Mouse (Mus musculus) heart, postnatal 10 days (tissue): ENCODE results near the gene Dnal4. TPM values are rescaled to one million over a fixed set of nuclear protein-coding genes. Genes with fewer than 3 reads are reported as not detected.
A peak's percentile ranks its signal among the peaks of the same experiment; 100 is the strongest.

Source experiments
- DNase-seq, 2 experiments: peaks; one replicate each; pipeline ENCODE4 v3.0.0; 2021
- intact Hi-C: fragments of 180-260 bp; cut with DNase I; formaldehyde crosslinking; loops from one replicate; pipeline ENCODE4 v1.15.1; 2025
- total RNA-seq, 2 experiments: library from RNA; stranded (reverse); gene quantifications; 2 replicates each; pipeline ENCODE4 v1.2.3; 2021

Dnal4 gene
- total RNA-seq, 2 experiments from 2014 or later, result 20.2 to 22.9 TPM

DNA sequence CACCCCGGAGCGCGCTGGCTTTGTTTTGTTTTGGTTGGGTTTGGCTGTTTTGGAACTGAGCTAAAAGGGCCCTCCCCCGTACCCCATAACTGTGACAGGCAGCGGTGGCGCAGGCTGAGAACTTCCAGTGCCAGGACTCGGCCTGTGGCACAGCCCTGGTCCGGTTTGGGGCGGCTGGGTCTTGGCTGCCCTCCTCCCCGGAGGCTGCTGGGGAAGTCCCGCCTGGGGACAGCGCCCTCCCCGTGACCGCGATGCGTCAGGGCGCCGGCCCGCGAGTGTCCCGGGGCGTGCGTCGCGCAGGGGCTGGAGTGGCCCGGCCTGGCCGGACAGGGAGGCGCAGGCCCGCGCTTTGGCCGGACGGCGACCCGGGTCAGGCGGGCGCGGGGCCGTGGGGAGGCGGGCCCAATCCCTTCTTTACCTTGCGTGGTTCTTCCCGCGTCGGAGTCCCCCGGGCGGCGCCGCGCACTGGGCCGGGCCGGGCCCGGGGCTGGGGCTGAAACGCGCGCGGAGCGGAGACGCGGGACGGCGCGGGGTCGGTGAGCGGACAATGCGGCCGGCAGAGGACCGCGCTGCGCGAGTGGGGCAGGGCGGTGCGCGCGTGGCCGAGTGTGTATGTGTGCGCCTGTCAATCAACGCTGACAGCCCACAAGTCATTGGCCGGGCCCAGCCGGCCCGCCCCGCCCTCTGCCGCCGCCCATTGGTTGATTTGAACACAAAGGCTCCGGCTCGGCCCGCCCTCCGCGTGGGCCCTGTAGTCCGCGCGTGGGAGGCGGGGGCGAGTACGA is 35.5 kb downstream of the Dnal4 start, which contains the start of gene Sun2:
Gene Sun2, minus strand, starts transcription at position 616 of the 785 bp plus-strand sequence.
- DNase-seq, result peak; percentile 94
- intact Hi-C loops, result no loop called here

DNA sequence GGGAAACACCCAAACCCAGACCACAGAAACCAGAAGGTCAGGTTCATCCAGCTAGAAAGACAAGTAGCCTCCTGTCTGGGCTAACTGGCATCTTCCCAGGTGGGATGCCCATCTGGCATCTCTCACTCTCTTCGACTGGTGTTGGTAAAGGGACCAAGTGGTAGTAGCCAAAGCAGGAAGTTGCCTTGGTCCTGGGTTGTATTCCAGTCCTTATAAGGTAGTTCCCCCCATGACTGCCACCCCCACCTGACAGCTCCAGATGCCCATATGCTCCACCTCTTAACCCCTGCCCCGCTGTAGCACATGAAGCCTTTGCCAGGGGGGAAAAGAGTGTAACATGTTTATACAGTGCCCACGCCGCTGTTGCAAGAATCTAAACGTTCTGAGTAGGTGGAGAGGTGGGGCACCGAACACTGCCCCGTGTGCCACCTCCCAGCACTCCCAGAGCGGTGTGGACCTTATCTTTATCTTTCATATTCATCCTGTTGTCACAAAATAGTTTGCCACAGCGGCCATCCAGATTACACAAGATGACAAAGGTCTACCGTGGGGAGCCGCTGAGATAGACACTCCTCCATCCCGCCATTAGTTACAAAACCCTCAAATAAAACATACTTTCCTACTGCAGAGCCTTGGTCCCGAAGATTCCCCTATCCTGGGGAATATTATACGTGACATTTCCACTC is 36.3 kb downstream of the Dnal4 start:
- peak in 1 of 2 experiments; percentile 63 for DNase-seq
- intact Hi-C loops, result no loop called here

DNA sequence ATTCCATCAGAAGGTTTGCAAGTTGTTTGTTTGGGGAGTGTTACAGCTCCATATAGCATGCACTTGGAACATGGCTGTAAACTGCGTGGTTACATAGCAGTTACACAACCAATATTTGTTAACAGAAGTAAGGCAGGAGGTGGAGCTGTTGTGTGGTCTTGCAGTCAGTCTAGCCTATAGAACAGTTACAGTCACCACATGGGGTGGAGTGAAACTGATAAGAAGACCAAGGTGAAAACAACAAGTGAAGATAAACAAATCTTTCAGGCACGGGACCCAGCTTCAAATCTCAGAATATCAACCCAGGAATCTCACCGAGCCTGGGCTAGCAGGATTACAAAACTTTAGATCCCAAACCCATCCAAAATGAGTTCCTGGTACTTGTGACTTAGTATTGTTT is 36.9 kb downstream of the Dnal4 start:
- intact Hi-C loops, result no loop called here

DNA sequence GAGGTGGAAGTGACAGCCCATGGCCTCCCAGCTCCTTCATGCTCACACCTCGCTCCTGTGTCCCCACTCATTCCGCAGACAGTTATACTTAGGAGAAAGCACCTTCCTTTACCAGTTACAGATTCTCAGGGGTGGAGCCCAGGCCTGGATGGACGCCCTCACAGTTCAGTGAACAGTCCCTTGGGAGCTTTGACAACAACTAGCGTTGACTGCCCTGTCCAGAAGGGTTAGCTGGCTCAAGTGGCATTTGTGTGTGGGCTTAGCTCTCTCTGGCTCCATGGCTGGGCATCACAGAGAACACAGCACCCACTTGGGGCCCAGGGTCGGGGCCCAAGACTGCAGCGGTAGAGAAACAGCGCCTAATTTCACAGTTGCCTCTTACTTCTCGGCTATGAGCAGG is 43.3 kb downstream of the Dnal4 start:
- intact Hi-C loops, result no loop called here
- peak in 1 of 2 experiments; percentile 34 for DNase-seq

More for the DNA sequence above, 36.9 kb downstream of the Dnal4 start:
- DNase-seq, result no peak

DNA sequence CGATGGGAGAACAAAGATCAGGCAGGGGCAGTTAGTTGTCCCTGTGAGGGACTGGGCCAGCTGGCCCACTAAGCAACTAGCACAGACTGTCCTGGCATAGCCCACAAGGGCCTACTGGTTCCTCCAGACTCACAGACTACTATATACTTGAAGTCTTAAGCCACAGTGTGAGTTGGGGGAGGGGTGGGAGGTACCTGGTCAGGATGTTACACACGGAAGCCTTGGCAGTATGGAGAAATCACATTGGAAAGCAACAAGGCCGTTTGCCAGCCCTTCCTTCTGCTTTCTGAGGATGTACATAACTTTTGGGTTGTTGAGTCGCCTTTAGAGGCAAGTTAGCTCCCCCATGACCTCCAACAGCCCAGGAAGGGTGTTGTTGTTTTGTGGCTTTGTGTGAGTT is 44.0 kb downstream of the Dnal4 start:
- intact Hi-C loops, result no loop called here
- DNase-seq, result no peak

DNA sequence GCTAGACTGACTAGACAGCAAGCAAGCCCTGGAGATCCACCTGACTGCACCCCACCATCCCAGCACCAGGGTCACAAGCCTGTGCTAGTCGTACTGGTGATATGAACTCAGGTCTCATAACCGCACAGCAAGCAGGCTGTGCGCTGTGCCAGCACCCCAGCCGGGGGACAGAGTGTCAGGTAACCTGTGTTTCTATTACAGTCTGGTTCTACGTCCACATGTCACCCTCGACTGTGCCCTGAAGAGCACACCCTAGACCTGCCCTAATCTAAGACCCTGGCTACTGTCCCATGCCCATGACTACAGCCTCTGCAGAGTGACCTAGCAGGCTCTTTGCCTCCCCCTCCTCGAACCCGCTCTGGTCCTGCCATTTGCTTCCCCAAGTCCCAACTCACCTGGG is 44.5 kb downstream of the Dnal4 start:
- intact Hi-C loops, result no loop called here
- no peak for DNase-seq

DNA sequence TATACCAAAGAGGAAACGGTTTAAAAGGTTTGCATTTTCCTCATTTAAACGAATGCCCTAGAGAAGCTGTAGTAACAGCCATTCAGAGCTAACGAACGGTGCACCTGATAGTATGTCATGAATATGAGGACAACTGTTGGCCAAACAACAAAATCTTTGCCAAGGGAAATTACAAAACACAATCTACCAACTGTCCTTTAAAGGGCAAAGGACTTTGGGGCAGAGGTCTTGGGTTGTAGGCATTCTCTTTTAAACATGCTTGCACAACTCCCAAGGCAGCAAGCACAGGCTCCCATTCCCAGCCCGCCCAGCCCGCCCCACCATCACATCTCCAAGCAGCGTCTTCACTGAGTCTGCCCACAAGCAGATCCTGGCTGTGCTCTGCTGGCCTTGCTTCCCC is 46.1 kb downstream of the Dnal4 start:
- intact Hi-C loops, result no loop called here
- no peak for DNase-seq

DNA sequence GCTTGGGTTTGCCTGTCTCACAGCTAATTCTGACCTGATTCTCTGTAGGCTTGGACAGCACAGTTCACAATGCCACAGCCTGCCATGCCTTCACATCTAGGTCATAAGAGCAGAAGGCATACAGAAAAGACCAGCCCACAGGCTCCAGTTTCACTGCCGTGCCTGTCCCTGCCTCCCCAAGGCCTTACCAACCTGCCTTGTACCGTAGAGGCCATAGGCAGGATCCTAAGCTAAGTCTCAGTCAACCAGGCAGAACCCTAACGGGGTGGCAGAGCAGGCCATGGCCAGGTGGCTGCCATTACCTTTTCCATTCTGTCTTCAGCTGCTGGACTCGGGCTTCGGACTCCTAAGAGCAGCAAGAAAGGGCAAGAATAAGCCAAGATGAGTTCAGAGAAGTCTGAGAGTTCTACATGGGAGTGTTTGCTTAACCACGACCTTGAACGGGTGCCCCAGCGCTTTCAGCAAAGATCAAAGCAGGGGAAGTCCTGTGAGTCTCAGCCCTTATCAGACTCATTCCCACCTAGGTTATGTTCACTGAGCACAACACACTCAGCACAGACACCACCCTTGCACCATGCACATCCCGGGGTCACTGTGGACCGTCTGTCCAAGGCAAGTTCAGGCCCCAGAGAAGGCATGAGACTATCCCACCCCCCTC is 48.8 kb downstream of the Dnal4 start:
- intact Hi-C loops, result no loop called here

DNA sequence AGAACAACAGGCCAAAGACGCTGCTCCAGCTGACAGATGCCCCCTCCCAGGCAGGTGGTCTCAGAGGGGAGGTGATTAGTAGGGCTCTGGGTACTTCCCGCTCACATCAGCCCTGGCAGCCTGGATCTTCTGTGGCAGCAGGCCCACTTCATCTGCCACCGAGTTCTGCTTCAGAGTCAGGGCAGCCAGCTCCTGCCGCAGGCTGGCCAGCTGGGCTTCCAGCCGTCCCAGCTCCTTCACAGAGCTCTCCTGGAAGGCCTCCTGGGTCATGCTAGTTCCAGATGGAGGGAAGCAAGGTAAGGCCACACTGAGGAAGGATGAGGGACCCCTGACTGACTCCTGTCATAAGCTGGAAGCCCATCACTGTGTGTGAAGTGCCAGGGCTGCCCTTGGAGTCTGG is 49.3 kb downstream of the Dnal4 start:
- intact Hi-C loops, result no loop called here
- DNase-seq, result no peak

More for the DNA sequence above, 48.8 kb downstream of the Dnal4 start:
- DNase-seq, result no peak

DNA sequence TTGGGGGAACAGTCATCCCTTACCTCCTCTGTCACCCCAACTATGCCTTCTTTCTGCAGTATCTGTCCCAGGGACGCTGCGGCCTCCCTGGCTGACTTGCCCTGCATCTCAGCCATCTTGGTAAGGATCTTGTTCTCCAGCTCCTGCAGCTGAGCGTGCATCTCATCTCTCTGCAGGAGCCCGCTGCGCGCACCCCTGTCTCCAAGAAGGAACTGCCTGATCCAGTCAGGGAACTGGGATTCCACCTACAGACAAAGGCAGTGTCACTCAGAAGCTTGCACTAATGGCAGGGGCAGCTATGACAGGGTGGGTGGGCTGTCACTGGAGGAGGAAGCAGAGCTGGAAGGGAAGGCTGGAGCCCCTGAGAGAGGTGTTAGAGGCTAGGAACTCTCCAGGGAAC is 49.8 kb downstream of the Dnal4 start:
- DNase-seq, result no peak
- intact Hi-C loops, result no loop called here

DNA sequence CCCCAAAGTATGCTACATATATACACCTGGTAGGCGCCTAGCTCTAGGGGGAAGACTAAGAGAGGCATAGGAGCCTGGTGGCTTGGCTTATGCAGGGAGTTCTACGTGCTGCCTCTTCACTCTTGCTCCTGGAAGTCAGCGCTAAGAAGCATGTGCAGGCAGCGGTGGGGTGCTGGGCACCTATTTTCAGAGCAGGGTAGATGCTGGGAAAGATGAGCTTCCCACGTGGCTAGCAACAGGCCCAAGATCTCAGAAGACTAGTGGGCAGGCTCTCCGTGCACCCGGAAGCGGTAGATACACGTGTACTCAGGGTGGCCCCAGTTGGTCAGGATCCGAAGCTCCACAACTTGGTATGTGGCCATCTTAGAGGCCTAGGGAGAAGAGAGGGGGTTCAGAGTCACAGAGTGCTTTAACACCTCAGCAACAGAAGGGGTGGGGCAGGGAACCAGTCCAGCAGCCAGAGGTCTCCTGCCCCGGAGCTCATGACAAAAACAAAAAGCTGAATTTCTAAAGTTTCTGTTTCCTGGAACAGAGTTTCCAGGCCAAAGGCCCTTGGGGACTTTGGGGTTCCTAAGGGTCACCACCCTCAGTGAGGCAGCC is 52.4 kb downstream of the Dnal4 start:
- DNase-seq, result no peak
- intact Hi-C loops, result no loop called here

DNA sequence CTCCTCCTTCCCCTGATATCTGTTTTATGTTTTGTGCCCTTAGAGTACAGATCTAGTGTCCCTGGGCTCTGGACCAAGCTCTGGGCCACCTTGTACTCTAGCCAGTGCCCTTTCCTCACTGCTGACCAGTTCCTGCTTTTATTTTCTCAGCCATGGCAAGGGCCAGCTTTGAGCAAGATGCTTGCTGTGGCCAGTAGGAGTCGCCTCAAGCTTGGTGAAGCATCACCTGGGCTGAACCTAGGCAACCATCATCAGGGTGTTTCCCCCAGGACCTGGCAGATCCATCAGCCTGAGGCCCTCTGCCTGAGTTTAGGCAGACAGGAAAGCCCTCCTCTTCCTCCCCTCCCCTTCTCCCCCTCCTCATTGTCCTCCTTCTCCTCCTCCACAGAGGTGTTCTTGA is 54.2 kb downstream of the Dnal4 start:
- intact Hi-C loops, result no loop called here

DNA sequence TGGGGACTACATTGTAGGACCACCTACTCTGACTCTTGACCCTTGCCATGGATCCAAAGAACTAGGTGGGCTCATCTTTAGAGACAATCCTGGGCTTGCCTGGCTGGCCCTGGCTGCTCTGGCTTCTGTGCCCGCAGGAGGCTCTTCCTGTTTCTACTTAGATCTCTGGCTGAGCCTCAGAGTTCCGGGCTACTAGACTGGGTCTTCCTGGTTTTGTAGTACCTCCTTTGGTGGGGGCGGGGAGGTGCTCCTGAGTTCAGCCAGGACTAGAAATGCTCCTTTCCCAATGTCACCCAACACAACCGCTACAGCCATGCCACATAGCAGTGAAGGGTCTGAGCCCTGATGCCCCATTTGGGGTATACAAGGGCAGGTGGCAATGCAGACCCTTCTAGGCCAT is 56.9 kb downstream of the Dnal4 start:
- intact Hi-C loops, result no loop called here
- no peak for DNase-seq

More for the DNA sequence above, 54.2 kb downstream of the Dnal4 start:
- peak; percentile 66 to 75 for DNase-seq

DNA sequence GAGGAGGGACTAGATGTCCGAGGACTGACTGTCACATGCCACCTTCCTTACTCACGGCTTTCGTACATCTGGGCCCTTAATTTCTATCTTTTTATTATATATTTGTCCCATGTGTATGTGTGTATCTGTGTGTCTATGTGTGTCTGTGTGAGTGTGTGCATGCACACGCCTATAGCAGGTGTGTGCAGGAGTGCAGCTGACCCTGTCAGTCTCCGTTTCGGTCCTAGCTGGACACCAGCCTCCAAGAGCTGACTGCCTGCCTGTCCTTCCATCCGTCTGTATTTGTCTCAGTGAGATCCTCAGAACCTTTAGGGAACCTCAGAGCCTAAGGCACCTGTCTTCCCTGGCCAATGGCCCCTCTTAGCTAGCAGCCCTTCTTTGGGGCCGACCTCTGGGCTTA is 57.4 kb downstream of the Dnal4 start:
- no peak for DNase-seq
- intact Hi-C loops, result no loop called here

DNA sequence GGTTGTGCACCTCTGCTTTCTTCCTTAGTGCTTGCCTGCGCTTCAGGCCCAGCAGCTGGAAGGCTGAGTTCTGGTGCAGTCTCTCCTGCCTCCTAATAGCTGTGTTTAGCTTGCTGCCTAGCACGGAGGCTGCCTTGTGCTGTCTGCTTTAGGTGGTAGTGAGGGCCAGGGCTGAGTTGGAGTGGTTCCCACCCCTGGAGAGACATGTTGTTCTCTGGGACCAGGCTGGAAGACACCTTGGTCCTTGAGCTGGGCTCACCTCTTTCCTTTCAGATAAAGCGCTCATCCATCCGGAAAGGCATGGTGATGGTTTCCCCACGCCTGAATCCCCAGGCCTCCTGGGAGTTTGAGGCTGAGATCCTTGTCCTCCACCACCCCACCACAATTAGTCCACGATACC is 60.9 kb downstream of the Dnal4 start:
- no peak for DNase-seq
- intact Hi-C loops, result no loop called here

DNA sequence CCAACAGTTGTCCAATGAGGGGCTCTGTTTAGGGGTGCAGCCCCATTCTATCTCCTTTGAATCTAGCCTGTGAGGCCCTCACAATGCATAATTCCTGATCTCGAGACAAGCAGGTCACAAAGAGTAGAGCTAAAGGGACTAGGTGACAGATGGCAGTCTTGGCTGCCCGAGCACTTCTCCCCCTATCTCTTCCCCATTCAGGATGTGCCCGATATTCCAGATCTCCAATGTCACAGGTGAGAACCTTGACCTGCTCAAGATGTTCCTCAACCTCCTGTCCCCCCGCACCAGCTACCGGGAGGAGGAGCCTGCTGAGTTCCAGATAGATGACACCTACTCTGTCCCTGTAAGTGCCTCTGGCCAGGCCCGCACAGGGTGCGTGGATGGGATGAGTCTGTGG is 62.0 kb downstream of the Dnal4 start:
- DNase-seq, result no peak
- intact Hi-C loops, result no loop called here

Other genes starting within 250 kb of the Dnal4 start
- 100 to 1,000 TPM; 186 to 188 TPM for gene Ddx17, start 231.1 kb downstream of the Dnal4 start, total RNA-seq
- gene Dmc1, start 172.7 kb downstream of the Dnal4 start, total RNA-seq, result 1 to 10 TPM in 1 of 2 experiments, under 1 TPM in 1; 0.69 to 1.2 TPM
- gene Fam227a, start 118.9 kb downstream of the Dnal4 start, total RNA-seq, result 1 to 10 TPM in 1 of 2 experiments, under 1 TPM in 1; 0.97 to 1.3 TPM
- 10 to 100 TPM; 28.2 to 29.3 TPM for gene Cby1, start 118.7 kb downstream of the Dnal4 start, total RNA-seq
- 100 to 1,000 TPM; 146 to 154 TPM for gene Tomm22, start 107.0 kb downstream of the Dnal4 start, total RNA-seq
- 10 to 100 TPM; 29.3 to 30.1 TPM for gene Josd1, start 89.9 kb downstream of the Dnal4 start, total RNA-seq
- gene Gtpbp1, start 87.0 kb downstream of the Dnal4 start, total RNA-seq, result 10 to 100 TPM; 36.1 to 37.8 TPM
- gene Sun2, start 35.3 kb downstream of the Dnal4 start, total RNA-seq, result 10 to 100 TPM; 69.7 to 71.8 TPM
- 1 to 10 TPM; 3.8 to 4.1 TPM for gene Nptxr, start 26.9 kb upstream of the Dnal4 start, total RNA-seq
- gene Npcd, start 56.4 kb upstream of the Dnal4 start, total RNA-seq, result 1 to 10 TPM in 1 of 2 experiments, under 1 TPM in 1; 0.74 to 1.8 TPM
- 10 to 100 TPM; 40.7 to 48.7 TPM for gene Cbx6, start 56.8 kb upstream of the Dnal4 start, total RNA-seq
- 10 to 100 TPM; 11.2 to 11.7 TPM for gene Apobec3, start 113.8 kb upstream of the Dnal4 start, total RNA-seq
- gene Cbx7, start 193.3 kb upstream of the Dnal4 start, total RNA-seq, result 1 to 10 TPM; 3.0 to 3.8 TPM
- gene Pdgfb, start 237.1 kb upstream of the Dnal4 start, total RNA-seq, result 10 to 100 TPM; 49.2 to 56.2 TPM